Comparison of ENCODE assay signal across 12 mouse cellular contexts in genomic region chr12:111094073-111094472, GRCm38 (mm10). TPM values are rescaled to one million over a fixed set of nuclear protein-coding genes. Genes with fewer than 3 reads are reported as not detected.
DNase-seq lines count a peak whose midpoint lies in the region; ATAC-seq lines count a peak whose summit lies in the region.
"Had no signal": no experiment of that assay in that cellular context is flagged by ENCODE, and none has a peak within 500 bp of the region (broad histone marks: within the 10 kb centered on the region; RNA-seq: fewer than 3 reads in every experiment).

No protein-coding gene starts in this region.

- peaks cover 10% of the 10 kb centered on the region for H3K4me1 ChIP-seq in heart, embryonic 15.5 days (replicated peaks)
- peaks cover 3% of the 10 kb centered on the region for H3K4me1 ChIP-seq in neural tube, embryonic 15.5 days
- peaks cover 4% of the 10 kb centered on the region; the same call in 1 of the 2 replicates for H3K4me1 ChIP-seq in hindbrain, embryonic 14.5 days (replicated peaks; ENCODE audit: control insufficient read depth, insufficient read depth, low read length)

- no peak overlapping the region for H3K4me3 ChIP-seq in heart, embryonic 15.5 days
- H3K4me3 ChIP-seq in neural tube, embryonic 15.5 days (replicated peaks): no peak overlapping the region
- H3K4me3 ChIP-seq in hindbrain, embryonic 14.5 days (replicated peaks; ENCODE audit: low read length): no peak overlapping the region
- H3K4me3 ChIP-seq: midbrain, embryonic 13.5 days had no signal

- no peaks in the 10 kb centered on the region for H3K36me3 ChIP-seq in heart, embryonic 15.5 days
- H3K36me3 ChIP-seq in neural tube, embryonic 15.5 days: peaks cover 8% of the 10 kb centered on the region; the same call in 1 of the 2 replicates
- H3K36me3 ChIP-seq in hindbrain, embryonic 14.5 days (replicated peaks; ENCODE audit: control insufficient read depth, insufficient read depth): peaks cover 4% of the 10 kb centered on the region; the same call in 1 of the 2 replicates

- no peak for DNase-seq in heart, postnatal 4 days
- DNase-seq in 416B (ENCODE audit: low read depth): peak; percentile 88
- peak; percentile 25 for DNase-seq in c-Kit-positive CD71-positive TER-119-positive erythroid progenitor cells, embryonic 14.5 days (ENCODE audit: low spot score)
- DNase-seq in lung, postnatal 14 days: peak; percentile 15
- no peak for DNase-seq in hindbrain, embryonic 14.5 days (ENCODE audit: low spot score)
- DNase-seq: cerebellum, postnatal 10 days; layer of hippocampus, adult 9-11 months; right cerebral cortex, postnatal 4 days had no signal

- no peak overlapping the region for H3K9ac ChIP-seq in heart, embryonic 15.5 days
- no peak overlapping the region for H3K9ac ChIP-seq in neural tube, embryonic 15.5 days (replicated peaks)
- H3K9ac ChIP-seq in hindbrain, embryonic 14.5 days: no peak overlapping the region
- H3K9ac ChIP-seq: midbrain, embryonic 13.5 days had no signal

- H3K27me3 ChIP-seq in heart, embryonic 15.5 days: no peaks in the 10 kb centered on the region
- no peaks in the 10 kb centered on the region for H3K27me3 ChIP-seq in neural tube, embryonic 15.5 days (replicated peaks)
- no peaks in the 10 kb centered on the region for H3K27me3 ChIP-seq in hindbrain, embryonic 14.5 days (ENCODE audit: control insufficient read depth, insufficient read depth, low read length)
- H3K27me3 ChIP-seq: midbrain, embryonic 13.5 days had no signal

- peak overlapping the region; percentile 57 for H3K27ac ChIP-seq in heart, embryonic 15.5 days
- H3K27ac ChIP-seq in neural tube, embryonic 15.5 days (replicated peaks): no peak overlapping the region
- H3K27ac ChIP-seq in hindbrain, embryonic 14.5 days: no peak overlapping the region
- H3K27ac ChIP-seq: midbrain, embryonic 13.5 days had no signal

- no peak for ATAC-seq in heart, embryonic 15.5 days (replicated peaks; ENCODE audit: insufficient number of reproducible peaks, insufficient read depth, low FRiP score, low read depth)
- no peak for ATAC-seq in neural tube, embryonic 15.5 days (ENCODE audit: low FRiP score)
- ATAC-seq in hindbrain, embryonic 14.5 days (ENCODE audit: low FRiP score): no peak
- ATAC-seq: intestine, embryonic 16.5 days; midbrain, embryonic 13.5 days had no signal

- 54% methylated on average over 5 of the region's 5 CpGs for WGBS in heart, embryonic 15.5 days
- 91% methylated on average over 5 of the region's 5 CpGs for WGBS in neural tube, embryonic 15.5 days
- WGBS in hindbrain, embryonic 14.5 days: 88% methylated on average over 5 of the region's 5 CpGs

- no peak overlapping the region for H3K4me2 ChIP-seq in heart, embryonic 15.5 days
- H3K4me2 ChIP-seq in neural tube, embryonic 15.5 days: no peak overlapping the region
- H3K4me2 ChIP-seq in hindbrain, embryonic 14.5 days (replicated peaks): no peak overlapping the region
- H3K4me2 ChIP-seq: midbrain, embryonic 13.5 days had no signal

- no peaks in the 10 kb centered on the region for H3K9me3 ChIP-seq in heart, embryonic 15.5 days (replicated peaks)
- H3K9me3 ChIP-seq in neural tube, embryonic 15.5 days (replicated peaks): no peaks in the 10 kb centered on the region
- no peaks in the 10 kb centered on the region for H3K9me3 ChIP-seq in hindbrain, embryonic 14.5 days (ENCODE audit: control insufficient read depth, low read length)
- H3K9me3 ChIP-seq: midbrain, embryonic 13.5 days had no signal

RNA-seq across cellular contexts. Expression of gene Rcor1, which starts 54.9 kb away (rescaled TPM):
- 6.5 and 7.9 TPM in 2 replicates for polyA plus RNA-seq in heart, embryonic 15.5 days (2015; fragmentation: Nextera tagmentation; extraction: Ambion mirVana)
- 10 to 100 TPM; 26.0 to 26.8 TPM for total RNA-seq in heart, postnatal 4 days (2021)
- 4.5 and 6.0 TPM in 2 replicates for polyA plus RNA-seq in neural tube, embryonic 15.5 days (2015; fragmentation: Nextera tagmentation; extraction: Ambion mirVana)
- polyA plus RNA-seq in hindbrain, embryonic 14.5 days (2014; fragmentation: Nextera tagmentation; extraction: Ambion mirVana): 6.6 and 6.8 TPM in 2 replicates

Comparison
In these comparisons a context has a peak if more than half of its experiments do, and no peak if none do; other contexts are left out.
1. DNase-seq: peak in 416B (single experiment), c-Kit-positive CD71-positive TER-119-positive erythroid progenitor cells, embryonic 14.5 days (single experiment) and lung, postnatal 14 days (single experiment); none in heart, postnatal 4 days (single experiment) and hindbrain, embryonic 14.5 days (single experiment).